Mouse (Mus musculus) testis, adult 2 months (tissue): ENCODE results near the gene Sdc1. TPM values are rescaled to one million over a fixed set of nuclear protein-coding genes. Genes with fewer than 3 reads are reported as not detected.

Experiments used
- H3K27ac ChIP-seq: fragments of 200-500 bp; 2 replicates; pipeline ENCODE4 v1.5.1; 2012; ENCODE audit warnings: low read depth, low read length; ENCODE audit not compliant: control insufficient read depth, insufficient read depth
- H3K27me3 ChIP-seq: fragments of 200-500 bp; 2 replicates; pipeline ENCODE4 v1.6.1; 2012; ENCODE audit warnings: mild to moderate bottlenecking, low read length, moderate library complexity; ENCODE audit not compliant: control insufficient read depth, insufficient read depth
- H3K36me3 ChIP-seq: fragments of 200-500 bp; 2 replicates; pipeline ENCODE4 v1.6.1; 2012; ENCODE audit warnings: mild to moderate bottlenecking, low read length; ENCODE audit not compliant: control insufficient read depth, insufficient read depth
- H3K4me1 ChIP-seq: fragments of 200-500 bp; 2 replicates; pipeline ENCODE4 v1.6.1; 2012; ENCODE audit warnings: low read length; ENCODE audit not compliant: control insufficient read depth, insufficient read depth
- H3K4me3 ChIP-seq: fragments of 200-500 bp; 2 replicates; pipeline ENCODE4 v1.5.1; 2012; ENCODE audit warnings: low read depth, mild to moderate bottlenecking, low read length, moderate library complexity, mixed read lengths; ENCODE audit not compliant: control insufficient read depth
- CTCF ChIP-seq: fragments of 200-500 bp; IDR thresholded peaks from 2 replicates; pipeline ENCODE4 v1.5.1; 2012; ENCODE audit warnings: low read depth, mild to moderate bottlenecking, inconsistent platforms, low read length, moderate library complexity; ENCODE audit not compliant: control insufficient read depth, insufficient read depth, insufficient replicate concordance
- POLR2A ChIP-seq: fragments of 200-500 bp; IDR thresholded peaks from 2 replicates; pipeline ENCODE4 v1.6.1; 2012; ENCODE audit warnings: low read depth, mild to moderate bottlenecking, inconsistent platforms, low read length, moderate library complexity; ENCODE audit not compliant: control insufficient read depth
- polyA plus RNA-seq: library from polyadenylated mRNA; depleted of rRNA; stranded (reverse); fragments of >200 nt; gene quantifications from 2 replicates; pipeline ENCODE4 v1.2.3, GENCODE M21; 2012

Gene Sdc1
- polyA plus RNA-seq, 1 experiment: 3.6 TPM

- H3K36me3 ChIP-seq: no peaks in the 10 kb centered on the region
- no peaks in the 10 kb centered on the region for H3K27me3 ChIP-seq
- H3K27ac ChIP-seq: no peak overlapping the region
- TF ChIP-seq POLR2A (no peak), CTCF (no peak)
- peaks cover 14% of the 10 kb centered on the region for H3K4me1 ChIP-seq
- no peak overlapping the region for H3K4me3 ChIP-seq
Observed at GRCm38 (mm10) chr12:8759779-8760178, 11.3 kb upstream of the Sdc1 start.

- H3K36me3 ChIP-seq: no peaks in the 10 kb centered on the region
- peak overlapping the region; percentile 16; the same call in 1 of the 2 replicates for H3K4me3 ChIP-seq
- H3K27me3 ChIP-seq: no peaks in the 10 kb centered on the region
- TF ChIP-seq CTCF: no peak
- TF ChIP-seq POLR2A: no peak
- H3K4me1 ChIP-seq: peaks cover 14% of the 10 kb centered on the region
- no peak overlapping the region for H3K27ac ChIP-seq
Observed at GRCm38 (mm10) chr12:8760561-8760960, 10.6 kb upstream of the Sdc1 start.

- no peak overlapping the region for H3K27ac ChIP-seq
- no peaks in the 10 kb centered on the region for H3K36me3 ChIP-seq
- TF ChIP-seq CTCF (no peak), POLR2A (no peak)
- peak overlapping the region; percentile 11; the same call in 1 of the 2 replicates for H3K4me3 ChIP-seq
- H3K27me3 ChIP-seq: no peaks in the 10 kb centered on the region
- peaks cover 14% of the 10 kb centered on the region for H3K4me1 ChIP-seq
Observed at GRCm38 (mm10) chr12:8761058-8761457, 10.1 kb upstream of the Sdc1 start.

- Histone ChIP-seq H3K36me3 (no peaks in the 10 kb centered on the region), H3K4me1 (peaks cover 14% of the 10 kb centered on the region), H3K27ac (no peak overlapping the region), H3K27me3 (no peaks in the 10 kb centered on the region), H3K4me3 (no peak overlapping the region)
- TF ChIP-seq CTCF (peak; percentile 25; the same call in 1 of the 2 replicates), POLR2A (no peak)
Observed at GRCm38 (mm10) chr12:8762667-8763066, 8.5 kb upstream of the Sdc1 start.

GRCm38 (mm10) chr12:8764221-8764930 lies 6.7 kb upstream of the Sdc1 start:
- Histone ChIP-seq H3K27ac (no peak overlapping the region), H3K4me3 (peak overlapping the region; percentile 68), H3K4me1 (peaks cover 12% of the 10 kb centered on the region), H3K36me3 (no peaks in the 10 kb centered on the region), H3K27me3 (no peaks in the 10 kb centered on the region)
- no peak for TF ChIP-seq CTCF
- TF ChIP-seq POLR2A: no peak

GRCm38 (mm10) chr12:8771844-8772380 lies 789 bp downstream of the Sdc1 start:
- no peaks in the 10 kb centered on the region for H3K36me3 ChIP-seq
- peaks cover 6% of the 10 kb centered on the region for H3K4me1 ChIP-seq
- no peak overlapping the region for H3K27ac ChIP-seq
- H3K27me3 ChIP-seq: no peaks in the 10 kb centered on the region
- TF ChIP-seq POLR2A (no peak), CTCF (no peak)
- peak overlapping the region; percentile 69 for H3K4me3 ChIP-seq

- no peak for TF ChIP-seq POLR2A
- no peak for TF ChIP-seq CTCF
- Histone ChIP-seq H3K4me3 (peak overlapping the region; percentile 69), H3K27me3 (no peaks in the 10 kb centered on the region), H3K4me1 (peaks cover 6% of the 10 kb centered on the region), H3K36me3 (no peaks in the 10 kb centered on the region), H3K27ac (no peak overlapping the region)
Observed at GRCm38 (mm10) chr12:8772451-8773143, 1.5 kb downstream of the Sdc1 start.
